Mouse (Mus musculus) spleen, adult 2 months (tissue): ENCODE data around the gene Lrrc8a.

Source experiments
- CTCF ChIP-seq: fragments of 200-500 bp; IDR thresholded peaks from 2 replicates; pipeline ENCODE4 v1.5.1; 2011; ENCODE audit warnings: mild to moderate bottlenecking, inconsistent platforms; ENCODE audit not compliant: insufficient read depth, insufficient read length, insufficient replicate concordance; ENCODE audit errors: extremely low read depth
- POLR2A ChIP-seq: fragments of 200-500 bp; IDR thresholded peaks from 2 replicates; pipeline ENCODE4 v1.6.1; 2011; ENCODE audit warnings: low read depth, low read length, inconsistent platforms

DNA sequence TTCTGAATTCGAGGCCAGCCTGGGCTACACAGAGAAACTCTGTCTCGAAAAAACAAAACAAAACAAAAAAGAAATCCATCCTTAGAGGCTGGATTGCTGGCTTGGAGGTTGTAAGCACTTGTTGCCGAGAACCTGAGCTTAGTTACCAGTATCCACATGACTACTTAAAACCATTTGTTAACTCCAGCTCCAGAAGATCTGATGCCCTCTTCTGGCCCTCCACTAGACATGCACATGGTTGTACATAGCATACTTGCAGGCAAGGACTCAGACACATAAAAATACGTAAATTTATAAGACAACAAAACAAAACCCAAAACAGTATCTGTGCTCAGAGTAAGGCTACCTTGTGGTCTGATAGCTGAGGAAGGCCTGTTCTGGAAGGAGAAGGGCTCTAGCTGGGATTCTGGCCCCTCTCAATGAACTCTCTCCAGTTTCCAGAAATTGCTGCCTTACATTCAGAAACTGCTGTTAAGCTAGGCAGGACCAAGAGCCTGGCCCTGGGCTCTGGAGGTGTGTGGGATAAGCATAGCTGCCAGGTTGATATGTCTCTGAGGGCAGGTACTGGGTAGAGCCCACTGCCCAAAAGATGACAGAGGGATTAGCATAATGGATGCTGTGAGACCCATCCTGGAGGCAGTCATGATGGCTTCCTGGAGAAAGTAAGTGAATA is 23.7 kb downstream of the Lrrc8a start:
- TF ChIP-seq POLR2A (no peak), CTCF (no peak)
